Mouse (Mus musculus) layer of hippocampus, postnatal 10 days (tissue): ENCODE measurements around the gene Amer2. TPM values are rescaled to one million over a fixed set of nuclear protein-coding genes. Genes with fewer than 3 reads are reported as not detected.

ENCODE experiments used
- total RNA-seq, 2 experiments: library from RNA; stranded (reverse); gene quantifications; 2 replicates each; pipeline ENCODE4 v1.2.3; 2021

Amer2 gene
- total RNA-seq, 2 experiments from 2014 or later: 46.1 to 49.9 TPM

Other genes starting within 250 kb of the Amer2 start
- 10 to 100 TPM; 61.5 to 72.0 TPM for gene Atp8a2, start 176.1 kb upstream of the Amer2 start, total RNA-seq
- under 1 TPM; 0.16 TPM for gene Nupl1, start 121.8 kb upstream of the Amer2 start, total RNA-seq
- 100 to 1,000 TPM in 1 of 2 experiments, 10 to 100 TPM in 1; 98.5 to 110 TPM for gene Gm49336, start 121.8 kb upstream of the Amer2 start, total RNA-seq
- gene Mtmr6, start 108.0 kb upstream of the Amer2 start, total RNA-seq: 10 to 100 TPM; 89.7 to 98.9 TPM